19 mouse cellular contexts compared by ENCODE assay signal in the genomic region with DNA sequence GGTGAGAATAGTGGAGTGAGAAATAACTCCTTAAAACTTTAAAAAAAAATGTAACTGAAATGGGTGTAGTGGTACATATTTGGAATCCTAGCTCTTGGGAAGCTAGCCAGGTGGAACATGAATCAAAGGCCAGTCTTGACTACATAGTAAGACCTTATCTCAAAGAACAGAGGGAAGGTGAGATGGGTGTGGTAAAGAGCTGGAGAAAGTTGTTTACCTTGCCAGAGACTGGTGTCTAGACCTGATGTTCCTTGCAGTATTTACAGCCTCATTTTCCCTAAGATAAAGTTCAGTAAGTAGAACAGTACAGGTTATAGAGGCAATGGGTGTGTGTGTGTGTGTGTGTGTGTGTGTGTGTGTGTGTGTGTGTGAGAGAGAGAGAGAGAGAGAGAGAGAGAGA. TPM values are rescaled to one million over a fixed set of nuclear protein-coding genes. Genes with fewer than 3 reads are reported as not detected.
"Had no signal": no experiment of that assay in that cellular context is flagged by ENCODE, and none has a peak within 500 bp of the region (broad histone marks: within the 10 kb centered on the region; RNA-seq: fewer than 3 reads in every experiment).

No protein-coding gene starts in this region.

- H3K27ac ChIP-seq: layer of hippocampus, adult 2 months; limb, embryonic 10.5 days; limb, embryonic 13.5 days had no signal

- H3K9ac ChIP-seq: limb, embryonic 13.5 days; liver, embryonic 13.5 days; liver, postnatal 0 days; lung, embryonic 14.5 days had no signal

- DNase-seq: kidney, adult 18-20 months; kidney, adult 9 months; kidney, postnatal 14 days; kidney, postnatal 4 days; layer of hippocampus, adult 9-11 months; liver; liver, embryonic 13.5 days; liver, postnatal 0 days; lung, embryonic 14.5 days; lung, postnatal 10 days; midbrain, embryonic 14.5 days; thymus, adult 2 months; thymus, postnatal 14 days; thymus, postnatal 4 days had no signal

- H3K4me1 ChIP-seq: limb, embryonic 10.5 days; limb, embryonic 13.5 days; megakaryocyte, embryonic 14.5 days had no signal

- H3K9me3 ChIP-seq: limb, embryonic 10.5 days; limb, embryonic 13.5 days; liver, embryonic 13.5 days; megakaryocyte, embryonic 14.5 days had no signal

- H3K27me3 ChIP-seq: limb, embryonic 13.5 days; liver, embryonic 13.5 days; megakaryocyte, embryonic 14.5 days had no signal

- H3K4me2 ChIP-seq: limb, embryonic 13.5 days; liver, embryonic 13.5 days; lung, embryonic 14.5 days; midbrain, embryonic 11.5 days had no signal

- ATAC-seq: liver, postnatal 0 days had no signal

- H3K4me3 ChIP-seq: layer of hippocampus, adult 2 months; limb, embryonic 10.5 days; limb, embryonic 13.5 days; liver, embryonic 13.5 days; megakaryocyte, embryonic 14.5 days had no signal

RNA-seq across cellular contexts. Expression of gene Gpr75, which starts 12.7 kb away (rescaled TPM):
- polyA plus RNA-seq: liver, postnatal 0 days had no signal
